1 mouse cellular context compared by ENCODE assay signal in the genomic region with DNA sequence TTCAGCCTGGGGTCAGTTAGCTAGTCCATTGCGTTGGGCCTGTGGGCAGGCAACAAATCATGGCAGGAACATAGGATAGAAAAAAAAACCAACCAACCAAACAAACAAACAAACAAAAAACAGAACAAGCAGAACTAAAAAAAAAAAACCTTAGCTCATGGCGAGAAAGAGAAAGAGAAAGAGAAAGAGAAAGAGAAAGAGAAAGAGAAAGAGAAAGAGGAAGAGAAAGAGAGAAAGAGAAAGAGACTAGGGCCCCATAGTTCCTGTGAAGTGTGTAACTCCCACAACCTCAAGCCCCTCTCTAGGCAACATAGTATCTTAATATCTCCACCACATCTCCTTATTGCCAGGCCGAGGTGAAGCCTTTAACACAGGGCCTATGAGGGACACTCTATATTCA.
A peak's percentile ranks its signal among the peaks of the same experiment; 100 is the strongest.
TF ChIP-seq lines count a peak whose summit lies in the region.

No protein-coding gene starts in this region.

TF ChIP-seq in CH12.LX, 34 proteins besides CTCF, POLR2A, EP300 and RAD21 (continued from another document):
- TF ChIP-seq MAFK (IDR thresholded peaks at IDR 0.05; ENCODE audit: insufficient replicate concordance, low read length) (no peak), NELFE (IDR thresholded peaks at IDR 0.05; ENCODE audit: low read depth, low read length) (no peak), RCOR1 (conservative IDR thresholded peaks at IDR 0.05; ENCODE audit: low read depth, low read length) (no peak), TBP (conservative IDR thresholded peaks at IDR 0.05; ENCODE audit: low read depth, low read length) (no peak), MEF2A (IDR thresholded peaks at IDR 0.05; ENCODE audit: borderline replicate concordance, low read depth, low read length) (no peak), HCFC1 (IDR thresholded peaks at IDR 0.05; ENCODE audit: low read depth, low read length) (peak; percentile 30), NRF1 (IDR thresholded peaks at IDR 0.05; ENCODE audit: low read depth, low read length) (no peak), JUND (conservative IDR thresholded peaks at IDR 0.05; ENCODE audit: low read depth, low read length) (no peak), ELF1 (IDR thresholded peaks at IDR 0.05; ENCODE audit: low read depth, low read length) (no peak), PAX5 (IDR thresholded peaks at IDR 0.05; ENCODE audit: low read length) (no peak), JUN (IDR thresholded peaks at IDR 0.05; ENCODE audit: insufficient read depth, low read depth, low read length) (no peak), USF2 (conservative IDR thresholded peaks at IDR 0.05; ENCODE audit: low read depth, low read length) (no peak), MAZ (IDR thresholded peaks at IDR 0.05; ENCODE audit: low read depth, low read length) (no peak), ZNF384 (IDR thresholded peaks at IDR 0.05; ENCODE audit: low read depth, low read length) (peak; percentile 83), GABPA (IDR thresholded peaks at IDR 0.05; ENCODE audit: insufficient replicate concordance, low read depth, low read length) (no peak), USF1 (IDR thresholded peaks at IDR 0.05; ENCODE audit: low read depth, low read length) (no peak), SIN3A (IDR thresholded peaks at IDR 0.05; ENCODE audit: low read length) (no peak)
